Mouse (Mus musculus): Measurements from ENCODE around the gene Prr18.
"Not testable (repeated sequence)": the region's sequence is repeated elsewhere in the genome, so short reads cannot be mapped to it uniquely, and the experiment has no call there.

Gene Prr18

GRCm38 (mm10) chr17:8337159-8337558, at the start of gene Prr18:
Gene Prr18, plus strand, starts transcription at chr17:8337459.
- in situ Hi-C loops (cut with MboI; ENCODE audit: unreplicated experiment in 2 of 2), result not testable (repeated sequence)

- in situ Hi-C loops (cut with MboI; ENCODE audit: unreplicated experiment in 2 of 2), result no loop called here
Measured at GRCm38 (mm10) chr17:8289993-8290679, 47.1 kb upstream of the Prr18 start.

GRCm38 (mm10) chr17:8290736-8291135, 46.5 kb upstream of the Prr18 start:
- in situ Hi-C loops (cut with MboI; ENCODE audit: unreplicated experiment in 2 of 2), result no loop called here

GRCm38 (mm10) chr17:8295825-8296224, 41.4 kb upstream of the Prr18 start:
- in situ Hi-C loops (cut with MboI; ENCODE audit: unreplicated experiment in 2 of 2), result no loop called here

GRCm38 (mm10) chr17:8296313-8296844, 40.9 kb upstream of the Prr18 start:
- in situ Hi-C loops (cut with MboI; ENCODE audit: unreplicated experiment in 2 of 2), result no loop called here

GRCm38 (mm10) chr17:8297746-8298145, 39.5 kb upstream of the Prr18 start:
- in situ Hi-C loops (cut with MboI; ENCODE audit: unreplicated experiment in 2 of 2), result no loop called here

GRCm38 (mm10) chr17:8298281-8298680, 39.0 kb upstream of the Prr18 start:
- in situ Hi-C loops (cut with MboI; ENCODE audit: unreplicated experiment in 2 of 2), result no loop called here

- in situ Hi-C loops (cut with MboI; ENCODE audit: unreplicated experiment in 2 of 2), result no loop called here
Measured at GRCm38 (mm10) chr17:8299524-8299923, 37.7 kb upstream of the Prr18 start.

- in situ Hi-C loops (cut with MboI; ENCODE audit: unreplicated experiment in 2 of 2), result no loop called here
Measured at GRCm38 (mm10) chr17:8301515-8301914, 35.7 kb upstream of the Prr18 start.

- in situ Hi-C loops (cut with MboI; ENCODE audit: unreplicated experiment in 2 of 2), result no loop called here
Measured at GRCm38 (mm10) chr17:8302772-8303438, 34.4 kb upstream of the Prr18 start.

- in situ Hi-C loops (cut with MboI; ENCODE audit: unreplicated experiment in 2 of 2), result no loop called here
Measured at GRCm38 (mm10) chr17:8303671-8304070, 33.6 kb upstream of the Prr18 start.

GRCm38 (mm10) chr17:8305801-8306200, 31.5 kb upstream of the Prr18 start:
- in situ Hi-C loops (cut with MboI; ENCODE audit: unreplicated experiment in 2 of 2), result no loop called here

GRCm38 (mm10) chr17:8310838-8311614, 26.2 kb upstream of the Prr18 start, which contains the start of gene Sft2d1:
Gene Sft2d1, plus strand, starts transcription at chr17:8311102.
- in situ Hi-C loops (cut with MboI; ENCODE audit: unreplicated experiment in 2 of 2), result loop anchor here in 1 of 2 experiments (5.0 kb wide), 1 partner anchor 34 kb away; no protein-coding TSS in a partner anchor

- in situ Hi-C loops (cut with MboI; ENCODE audit: unreplicated experiment in 2 of 2), result loop anchor here in 1 of 2 experiments (5.0 kb wide), 1 partner anchor 34 kb away; no protein-coding TSS in a partner anchor
Measured at GRCm38 (mm10) chr17:8311751-8312150, 25.5 kb upstream of the Prr18 start.

- in situ Hi-C loops (cut with MboI; ENCODE audit: unreplicated experiment in 2 of 2), result loop anchor here in 1 of 2 experiments (5.0 kb wide), 1 partner anchor 37 kb away; no protein-coding TSS in a partner anchor
Measured at GRCm38 (mm10) chr17:8313976-8314375, 23.3 kb upstream of the Prr18 start.

- in situ Hi-C loops (cut with MboI; ENCODE audit: unreplicated experiment in 2 of 2), result no loop called here
Measured at GRCm38 (mm10) chr17:8316251-8316650, 21.0 kb upstream of the Prr18 start.

- in situ Hi-C loops (cut with MboI; ENCODE audit: unreplicated experiment in 2 of 2), result not testable (repeated sequence)
Measured at GRCm38 (mm10) chr17:8326877-8327276, 10.4 kb upstream of the Prr18 start.

GRCm38 (mm10) chr17:8328511-8329174, 8.6 kb upstream of the Prr18 start:
- in situ Hi-C loops (cut with MboI; ENCODE audit: unreplicated experiment in 2 of 2), result no loop called here

- in situ Hi-C loops (cut with MboI; ENCODE audit: unreplicated experiment in 2 of 2), result no loop called here
Measured at GRCm38 (mm10) chr17:8330602-8331001, 6.7 kb upstream of the Prr18 start.

- in situ Hi-C loops (cut with MboI; ENCODE audit: unreplicated experiment in 2 of 2), result no loop called here
Measured at GRCm38 (mm10) chr17:8339666-8340374, 2.6 kb downstream of the Prr18 start.

Measured in v-Abl transformed pro-B cells (cell line).